Mouse (Mus musculus): ENCODE data around the gene Pabpc4.
A peak's percentile ranks its signal among the peaks of the same experiment; 100 is the strongest.
"Not testable (repeated sequence)": the region's sequence is repeated elsewhere in the genome, so short reads cannot be mapped to it uniquely, and the experiment has no call there.

The Pabpc4 gene

DNA sequence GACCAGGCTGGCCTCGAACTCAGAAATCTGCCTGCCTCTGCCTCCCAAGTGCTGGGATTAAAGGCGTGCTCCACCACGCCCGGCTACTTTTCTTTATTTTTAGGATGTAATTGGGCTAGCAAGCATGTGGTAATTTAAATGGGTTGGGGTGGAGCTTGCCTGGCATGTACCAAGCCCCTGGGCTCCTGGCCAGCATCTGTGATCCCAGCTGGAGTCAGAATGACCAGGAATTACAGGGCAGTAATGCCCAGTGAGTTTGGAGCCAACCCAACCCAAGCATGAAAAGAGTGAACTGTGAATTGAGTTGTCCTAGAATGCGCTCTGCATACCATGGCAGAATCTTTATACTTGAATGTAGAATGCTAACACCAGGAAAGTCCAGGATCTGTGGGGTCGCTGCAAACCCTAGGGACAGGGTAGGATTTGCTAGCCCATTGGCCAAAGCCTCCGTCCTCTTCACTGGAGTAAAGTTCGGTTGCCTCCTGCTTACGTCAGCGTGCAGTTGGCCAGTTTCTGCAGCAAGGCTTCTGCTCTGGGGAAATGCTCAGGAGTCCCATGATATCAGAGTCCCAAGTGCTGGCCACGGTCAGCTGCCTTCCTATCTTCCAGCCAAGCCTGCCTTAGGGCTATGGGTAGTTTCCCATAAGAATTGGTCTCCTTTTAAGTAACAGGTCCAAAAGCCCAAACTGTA, 37.0 kb downstream of the Pabpc4 start:
- DNase-seq, result no peak

DNA sequence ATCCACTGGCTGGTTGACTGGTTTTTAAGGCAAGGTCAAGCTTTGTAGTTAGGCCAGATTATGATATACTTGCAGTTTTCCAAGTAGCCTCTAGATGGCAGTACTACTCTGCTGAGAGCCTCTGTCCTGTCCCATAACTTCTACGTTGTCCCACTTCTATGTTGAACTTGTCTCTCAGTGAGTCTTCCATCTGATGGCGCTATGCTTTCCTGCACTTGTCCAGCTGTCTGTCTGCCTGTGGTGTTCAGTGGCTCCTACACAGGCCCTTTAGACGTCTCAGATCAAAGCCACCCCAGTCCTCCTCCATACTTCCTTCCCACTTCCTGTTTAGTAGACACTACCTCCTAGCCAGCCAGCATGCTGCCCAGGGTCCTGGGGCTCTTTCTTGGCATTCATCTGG, 43.6 kb downstream of the Pabpc4 start:
- DNase-seq, result no peak

DNA sequence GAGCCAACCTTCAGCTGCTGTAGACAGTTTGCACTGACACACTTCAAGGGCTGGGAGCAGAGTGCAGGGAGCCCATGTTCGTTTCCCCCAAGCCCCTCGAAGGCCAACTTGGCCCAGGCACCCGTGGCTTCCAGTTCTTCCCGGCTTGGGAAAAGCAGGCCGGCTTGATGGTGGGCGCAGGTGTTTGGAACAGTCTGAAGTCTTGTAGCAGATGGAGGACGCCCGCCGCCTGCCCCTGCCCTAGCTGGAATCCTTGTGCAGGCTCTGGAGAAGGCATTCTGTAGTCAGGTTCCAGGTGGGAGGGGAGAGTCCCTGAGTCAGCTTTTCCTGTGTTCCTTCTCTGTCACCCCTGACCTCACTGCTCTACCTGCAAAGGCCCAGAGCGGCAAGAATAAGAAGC, 44.8 kb downstream of the Pabpc4 start:
- DNase-seq, result no peak

DNA sequence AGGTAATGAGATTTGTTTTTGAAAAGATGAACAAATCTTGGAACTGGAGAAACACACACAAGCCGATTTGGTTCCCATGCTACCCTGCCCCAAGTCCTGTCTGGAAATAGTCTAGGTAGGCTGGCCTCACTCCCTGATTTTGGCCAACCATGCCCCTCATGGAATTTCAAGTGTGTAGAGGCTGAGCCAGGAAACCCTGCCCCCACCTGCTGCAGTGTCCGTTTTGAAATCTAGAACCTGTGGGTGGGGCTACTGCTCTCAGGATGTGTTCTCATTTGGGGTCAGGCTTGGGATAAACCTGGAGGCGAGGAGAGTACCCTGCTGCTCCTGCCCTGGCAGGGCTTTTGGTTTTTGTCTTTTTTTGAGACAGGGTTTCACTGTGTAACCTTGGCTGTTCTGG, 46.1 kb downstream of the Pabpc4 start:
- no peak for DNase-seq

DNA sequence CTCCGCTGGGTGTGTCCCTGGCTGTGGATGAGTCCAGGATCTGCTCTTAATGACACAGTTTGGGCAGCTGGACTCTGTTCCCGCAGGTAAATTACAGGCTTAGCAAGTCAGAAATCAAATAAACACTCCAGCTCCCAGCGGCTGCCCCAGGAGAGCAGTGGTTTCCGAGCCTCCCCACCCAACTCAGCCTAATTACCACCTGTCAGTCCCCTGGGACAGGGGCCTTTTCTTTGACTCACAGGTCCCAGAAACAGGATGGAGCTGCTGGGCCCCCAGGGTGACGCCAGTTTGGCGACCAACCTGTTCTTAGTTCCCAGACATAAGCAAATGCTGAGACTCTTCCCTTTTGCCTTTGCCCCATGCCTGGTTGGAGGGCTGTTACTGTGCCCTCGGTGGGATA, 49.7 kb downstream of the Pabpc4 start:
- no peak for DNase-seq

DNA sequence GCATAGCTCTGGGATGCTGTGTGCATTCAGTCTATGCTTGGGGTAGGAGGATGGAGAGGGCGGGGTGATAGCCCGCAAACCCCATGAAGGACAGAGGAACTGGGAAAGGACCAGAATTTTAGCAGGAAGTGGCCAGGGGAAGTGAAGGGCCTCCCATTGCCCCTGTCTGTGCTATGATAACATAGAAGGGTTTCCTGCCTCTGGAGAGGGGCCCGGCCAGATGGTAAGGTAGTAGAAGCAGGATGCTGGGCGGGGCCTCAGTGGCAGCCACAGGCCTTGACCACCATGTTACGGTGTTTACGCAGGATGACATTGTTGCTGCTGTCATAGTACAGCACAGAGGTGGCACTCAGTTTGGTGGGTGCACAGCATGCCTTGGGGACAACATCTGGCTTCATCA, 50.9 kb downstream of the Pabpc4 start:
- no peak for DNase-seq

DNA sequence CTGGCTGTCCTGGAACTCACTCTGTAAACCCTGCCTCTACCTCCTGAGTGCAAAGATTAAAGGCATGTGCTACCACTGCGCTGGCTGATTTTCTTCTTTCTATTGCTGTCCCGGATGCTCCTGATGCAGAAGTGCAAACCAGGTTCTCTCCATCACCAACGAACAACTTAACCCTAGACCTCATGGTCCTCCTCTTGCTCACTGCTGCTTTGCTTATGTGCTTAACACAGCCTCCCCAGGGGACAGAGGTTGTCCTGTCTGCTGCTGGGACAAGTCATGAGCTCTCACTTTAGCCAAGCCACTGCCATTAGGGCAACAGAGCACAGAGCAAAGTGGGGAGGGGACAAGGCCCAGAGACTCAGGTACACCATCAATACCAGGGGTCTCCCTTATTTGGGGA, 52.3 kb downstream of the Pabpc4 start:
- DNase-seq, result no peak

DNA sequence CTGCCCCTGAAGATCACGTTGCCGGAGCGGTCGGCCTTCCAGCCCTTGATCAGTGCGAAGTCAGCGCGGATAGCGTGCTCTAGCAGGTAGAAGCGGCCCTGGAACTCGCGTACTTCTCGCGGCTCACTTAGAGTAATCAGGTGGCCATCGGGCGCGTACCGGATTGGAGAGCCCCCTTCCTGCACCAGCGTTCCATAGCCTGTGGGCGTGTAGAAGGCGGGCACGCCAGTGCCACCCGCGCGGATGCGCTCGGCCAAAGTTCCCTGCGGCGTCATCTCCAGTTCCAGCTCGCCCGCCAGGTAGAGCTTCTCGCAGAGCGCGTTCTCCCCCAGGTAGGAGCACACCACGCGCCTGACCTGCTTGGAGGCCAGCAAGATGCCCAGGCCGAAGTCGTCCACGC, 60.8 kb downstream of the Pabpc4 start:
- DNase-seq, result not testable (repeated sequence)

DNA sequence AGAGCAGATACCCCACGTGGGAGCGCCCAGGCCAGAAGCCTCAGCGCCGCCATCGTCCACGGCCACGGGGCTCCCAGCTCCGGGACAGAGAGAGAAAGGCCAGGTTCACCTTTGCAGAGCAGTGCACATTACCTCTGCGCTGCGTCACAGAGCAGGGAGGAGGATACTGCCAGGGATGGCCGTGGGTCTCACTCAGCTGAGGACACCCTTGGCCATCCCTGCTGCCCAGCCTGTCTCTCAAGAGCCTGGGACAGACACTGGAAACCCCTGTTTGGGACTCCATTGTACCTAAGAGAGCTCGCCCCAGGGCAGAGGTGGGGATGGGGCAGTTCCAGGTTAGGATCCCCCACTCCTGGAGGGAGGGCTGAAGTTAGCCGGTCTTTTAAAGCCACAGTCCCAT, 61.4 kb downstream of the Pabpc4 start, which contains the start of gene Oxct2a:
Oxct2a (minus strand) TSS at position 101 of the 400 bp plus-strand sequence.
- DNase-seq, result no peak

DNA sequence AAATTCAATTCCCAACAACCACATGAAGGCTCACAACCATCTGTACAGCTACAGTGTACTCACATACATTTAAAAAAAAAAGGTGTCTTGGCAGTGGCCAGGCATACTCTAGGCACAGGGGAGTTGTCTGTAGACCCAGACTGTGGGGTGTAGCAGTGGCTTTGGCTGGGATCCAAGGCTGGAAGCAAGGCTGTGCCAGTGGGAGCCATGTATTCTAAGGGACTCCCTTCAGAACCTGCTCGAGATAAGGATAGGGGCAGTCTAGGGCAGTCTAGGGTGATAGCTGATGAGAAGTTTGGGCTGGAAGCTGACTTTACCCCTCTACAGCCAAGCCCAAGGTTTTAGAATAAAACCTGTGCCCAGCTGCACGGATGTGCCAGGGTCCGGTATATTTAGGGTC, 63.9 kb downstream of the Pabpc4 start:
- DNase-seq, result no peak

DNA sequence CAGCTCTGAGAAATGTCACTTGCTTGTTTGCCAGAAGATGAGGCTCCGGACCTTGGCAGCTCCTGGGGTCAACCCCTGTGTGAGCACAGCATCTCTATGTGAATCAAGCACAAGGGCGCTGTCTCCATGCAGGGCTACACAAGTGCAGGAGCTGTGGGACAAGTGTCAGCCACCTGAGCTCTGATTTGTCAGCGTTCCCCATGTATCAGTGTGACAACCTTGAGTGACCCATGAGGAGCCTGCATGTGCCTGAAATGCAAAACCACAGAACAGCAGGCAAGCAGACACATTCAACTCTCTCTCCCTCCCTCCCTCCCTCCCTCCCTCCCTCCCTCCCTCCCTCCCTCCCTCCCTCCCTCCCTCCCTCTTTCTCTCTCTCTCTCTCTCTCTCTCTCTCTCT, 65.5 kb downstream of the Pabpc4 start:
- DNase-seq, result no peak

DNA sequence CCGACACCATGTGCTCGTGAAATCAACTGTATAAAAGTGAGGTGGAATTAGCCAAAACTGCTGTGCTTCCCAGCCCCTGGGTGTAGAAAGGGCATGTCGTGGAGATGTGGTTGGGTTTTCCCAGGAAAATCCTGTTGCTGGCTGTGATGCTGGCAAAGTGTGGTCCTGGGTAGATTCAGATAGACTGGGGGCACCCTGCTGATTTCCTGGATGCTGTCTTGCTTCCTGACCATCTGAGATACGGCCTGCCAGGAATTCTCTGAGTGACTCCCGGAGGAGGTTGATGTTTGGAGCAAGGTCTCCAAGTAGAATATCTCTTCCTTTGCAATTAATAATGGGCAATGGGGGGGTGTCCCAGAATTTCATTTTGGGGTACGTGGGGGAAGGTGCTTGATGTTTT, 66.8 kb downstream of the Pabpc4 start:
- no peak for DNase-seq

DNA sequence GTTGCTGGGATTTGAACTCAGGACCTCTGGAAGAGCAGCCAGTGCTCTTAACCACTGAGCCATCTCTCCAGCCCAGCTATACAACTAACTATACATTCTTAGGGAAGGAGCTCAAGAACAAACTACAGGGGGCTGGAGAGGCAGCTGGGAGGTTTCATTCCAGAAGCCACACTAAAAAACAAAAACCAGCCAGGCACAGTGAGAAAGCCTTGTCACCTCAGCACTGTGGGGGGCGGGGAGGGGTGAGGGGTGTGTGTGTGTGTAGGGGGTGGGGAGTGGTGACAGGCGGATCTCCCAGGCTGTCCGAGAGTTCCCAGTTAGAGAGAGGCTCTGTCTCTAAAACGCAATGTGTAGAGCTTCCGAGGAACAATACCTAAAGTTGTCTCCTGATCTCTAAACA, 69.2 kb downstream of the Pabpc4 start:
- no peak for DNase-seq

DNA sequence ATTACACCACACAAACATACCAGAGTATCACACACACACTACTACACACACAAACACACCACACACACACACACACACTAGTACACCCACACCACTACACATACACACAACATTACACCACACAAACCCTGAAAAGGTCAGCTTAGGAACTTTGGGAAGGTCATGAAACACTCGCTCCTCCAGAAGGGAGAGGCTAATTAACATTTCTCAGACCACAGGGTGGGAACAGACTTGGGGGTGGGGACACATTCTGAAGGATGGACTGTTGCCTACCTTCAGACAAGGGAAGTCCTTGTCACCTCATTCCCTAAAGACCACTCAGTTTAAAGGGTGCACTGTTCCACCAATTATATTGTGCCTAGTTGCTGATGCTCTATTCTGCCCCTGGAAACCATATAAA, 69.8 kb downstream of the Pabpc4 start:
- not testable (repeated sequence) for DNase-seq

DNA sequence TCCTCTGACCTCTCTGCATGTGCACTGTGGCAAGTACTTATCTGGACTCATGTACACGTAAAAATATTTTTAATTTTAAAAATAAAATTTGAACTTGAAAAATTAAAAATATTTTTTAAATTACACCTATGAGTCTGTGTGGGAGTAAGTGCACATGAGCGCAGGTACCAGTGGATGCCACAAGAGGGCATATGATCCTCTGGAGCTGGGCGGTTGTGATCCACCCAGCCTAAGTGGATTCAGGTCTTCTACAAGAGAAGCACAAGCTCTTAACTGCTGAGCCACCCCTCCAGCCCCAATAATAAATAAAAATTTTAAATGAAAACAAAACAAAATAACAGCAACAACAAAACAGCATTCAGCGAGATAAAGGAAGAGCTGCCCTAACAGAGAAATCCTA, 71.0 kb downstream of the Pabpc4 start:
- no peak for DNase-seq

DNA sequence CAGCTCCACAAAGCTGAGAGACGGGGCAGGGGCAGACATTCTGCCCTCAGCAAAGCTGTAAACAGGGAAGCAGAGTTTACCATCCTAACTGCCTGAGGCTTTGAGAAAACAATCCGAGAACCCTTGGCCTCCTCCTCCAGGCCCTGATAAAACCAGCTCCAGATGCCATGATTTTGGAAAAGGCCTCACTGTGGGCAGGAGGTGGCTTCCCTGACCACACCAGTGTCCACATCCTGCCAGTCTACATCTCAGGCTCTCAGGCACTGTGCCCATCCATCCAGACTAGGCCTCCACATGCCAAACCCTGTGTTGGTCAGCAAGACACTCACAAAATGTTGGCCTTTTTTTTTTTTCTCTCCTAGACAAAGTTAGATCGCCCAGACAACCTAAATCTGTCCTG, 72.0 kb downstream of the Pabpc4 start:
- no peak for DNase-seq

DNA sequence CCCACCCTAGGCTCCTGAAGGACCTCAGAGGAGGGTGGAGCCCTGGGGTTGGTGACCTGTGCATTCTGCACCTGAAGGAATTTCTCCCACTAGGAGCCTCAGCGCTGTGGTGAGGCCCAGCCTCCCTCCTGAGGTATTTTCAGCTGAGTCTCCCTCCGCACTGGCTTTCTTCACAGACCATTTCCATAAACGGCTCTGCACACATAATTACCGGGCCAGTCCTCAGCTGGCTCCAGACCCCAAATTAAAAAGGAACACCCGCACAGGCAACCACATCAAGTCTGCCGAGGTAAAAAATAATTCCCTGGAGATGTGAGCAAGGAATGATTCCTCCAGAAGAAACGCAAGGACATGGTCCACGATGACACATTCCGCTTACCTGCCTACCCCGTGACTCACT, 73.1 kb downstream of the Pabpc4 start:
- not testable (repeated sequence) for DNase-seq

DNA sequence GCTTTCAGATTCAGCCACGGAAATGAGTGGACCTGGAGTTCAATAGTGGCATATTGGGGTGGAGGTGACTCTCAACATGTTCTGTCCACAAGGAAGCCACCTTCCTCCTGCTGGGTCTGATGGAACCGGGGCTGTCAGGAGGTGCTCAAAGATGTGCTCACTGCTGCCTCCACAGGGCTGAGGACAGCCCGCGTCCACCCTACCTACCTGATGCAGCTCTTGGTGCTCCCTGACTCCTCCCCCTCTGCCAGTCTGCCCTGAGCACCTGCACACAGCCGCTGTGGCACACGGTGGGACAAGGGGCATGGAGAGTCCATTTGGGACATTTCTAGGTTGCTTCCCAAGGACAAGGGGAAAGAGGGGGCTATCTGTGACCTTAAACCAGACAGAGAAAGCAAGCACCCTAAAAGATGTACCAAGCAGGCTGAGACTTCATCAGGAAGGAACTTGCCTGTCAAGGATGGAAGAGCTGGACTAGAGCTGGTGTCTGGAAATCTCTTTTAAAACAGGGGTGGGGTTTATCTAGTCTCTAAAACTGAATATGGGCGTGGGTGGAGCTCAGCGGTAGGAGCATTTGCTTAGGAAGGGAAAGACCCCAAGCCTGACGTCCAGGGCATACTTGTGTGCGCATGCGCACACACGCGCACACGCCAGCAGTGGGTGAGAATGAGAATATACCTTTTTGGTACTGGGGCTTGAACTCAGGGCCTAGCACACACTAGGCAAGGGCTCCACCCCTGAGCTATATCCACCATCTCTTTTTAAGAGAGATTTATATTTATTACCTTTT, 73.8 kb downstream of the Pabpc4 start:
- no peak for DNase-seq

DNA sequence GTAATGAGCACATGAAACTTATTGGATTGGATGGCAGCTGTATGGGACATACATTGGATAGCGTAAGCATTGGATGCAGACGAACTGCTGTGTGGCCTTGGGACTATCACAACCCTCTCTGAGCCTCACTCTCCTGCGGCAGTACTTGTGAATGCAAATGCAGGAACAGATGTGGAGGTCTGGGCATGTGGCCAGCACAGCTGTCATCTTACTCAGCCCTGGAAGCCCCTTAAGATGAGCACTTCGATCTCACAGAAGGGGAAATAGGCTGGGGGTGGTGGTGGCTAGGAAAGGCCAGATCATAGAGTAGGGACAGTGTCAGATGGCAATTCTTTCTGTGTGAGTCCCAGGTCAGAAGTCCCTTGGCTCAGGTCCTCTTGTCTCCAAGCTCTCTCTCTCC, 75.5 kb downstream of the Pabpc4 start:
- no peak for DNase-seq

DNA sequence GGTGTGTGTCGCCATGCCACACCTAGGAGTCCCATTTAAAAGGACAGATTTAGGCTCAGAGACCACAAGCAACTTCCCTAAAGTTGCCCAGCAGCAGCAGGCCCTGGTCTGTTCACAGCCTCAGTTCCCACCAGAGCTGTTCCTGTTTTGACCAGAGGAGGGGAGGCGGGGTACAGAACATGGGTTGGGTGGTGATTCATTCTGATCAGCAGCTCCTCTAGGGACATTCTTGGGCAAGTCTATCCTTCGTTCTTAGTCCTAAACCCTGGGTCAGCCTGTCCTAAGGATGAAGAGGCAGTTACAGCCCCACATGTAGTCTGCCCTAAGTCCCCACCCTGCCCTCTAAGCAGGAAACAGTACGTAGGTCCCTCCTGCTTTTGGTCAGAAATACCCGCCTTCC, 78.1 kb downstream of the Pabpc4 start:
- no peak for DNase-seq

DNA sequence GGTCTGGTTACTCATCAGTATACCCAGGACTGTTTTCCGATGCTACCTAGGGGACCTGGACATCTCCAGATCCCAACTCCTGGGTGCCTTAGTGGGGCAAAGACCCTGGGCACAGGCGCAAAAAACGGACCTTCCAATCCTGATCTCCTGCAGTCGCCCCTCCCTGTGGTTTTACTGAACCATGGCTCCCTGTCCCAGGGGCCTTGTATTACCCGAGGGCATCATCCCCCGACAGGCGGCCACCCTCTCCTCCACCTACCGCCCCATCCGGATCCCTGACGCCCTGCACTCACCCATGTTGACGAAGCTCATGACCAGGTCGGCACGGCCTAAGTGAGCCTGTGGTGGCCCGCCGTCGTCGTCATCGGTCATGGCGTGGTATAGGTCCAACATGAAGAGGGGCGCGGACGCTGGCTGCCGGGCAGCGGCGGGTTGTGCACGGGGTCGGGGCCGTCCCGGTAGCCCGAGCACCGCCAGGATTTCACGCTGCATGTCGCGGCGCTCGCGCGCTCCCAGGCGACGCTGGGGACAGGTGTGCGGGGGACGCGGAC, 80.0 kb downstream of the Pabpc4 start:
- no peak for DNase-seq

DNA sequence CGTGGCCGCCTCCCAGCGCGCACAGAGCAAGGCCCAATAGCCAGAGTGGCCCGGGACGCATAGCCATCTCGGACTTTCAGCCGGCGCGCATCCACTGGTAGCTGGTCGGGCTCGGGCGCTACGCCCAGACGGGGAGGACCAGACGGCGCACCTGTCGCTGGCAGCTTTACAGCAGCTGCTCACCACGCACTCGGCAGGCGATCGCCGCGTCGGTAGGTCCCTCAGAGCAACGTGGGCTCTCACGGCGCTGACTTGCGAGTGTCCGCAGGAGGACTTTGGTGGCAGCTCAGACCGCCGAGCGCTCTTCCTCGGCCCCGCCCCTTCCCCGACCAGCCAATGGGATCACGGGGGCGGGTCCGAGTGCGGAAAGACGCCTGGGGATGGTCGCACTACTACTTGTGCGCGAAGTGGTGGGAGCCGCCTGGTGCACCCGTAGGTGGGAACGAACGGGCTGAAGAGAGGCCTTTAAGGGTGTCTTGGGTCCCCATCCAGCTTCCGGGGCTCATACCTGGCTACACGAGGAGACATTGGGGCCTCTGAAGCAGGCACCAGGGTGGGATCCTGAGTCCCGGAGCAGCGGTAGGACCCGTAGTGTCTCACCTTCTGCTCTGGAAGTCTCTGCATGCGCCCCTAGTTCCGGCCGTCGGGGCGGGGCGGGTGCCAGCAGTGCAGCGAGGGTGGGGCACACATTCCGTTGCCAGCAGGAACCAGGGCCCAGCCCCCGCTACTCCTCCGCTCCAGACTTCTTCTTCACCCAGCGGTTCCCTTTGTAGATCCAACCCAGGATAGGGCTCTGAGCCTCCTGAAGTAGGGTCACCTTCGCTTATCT, 80.7 kb downstream of the Pabpc4 start, which contains the start of gene Bmp8a:
Bmp8a (minus strand) TSS at position 611 of the 829 bp plus-strand sequence.
- peak; percentile 22 to 28 for DNase-seq

DNA sequence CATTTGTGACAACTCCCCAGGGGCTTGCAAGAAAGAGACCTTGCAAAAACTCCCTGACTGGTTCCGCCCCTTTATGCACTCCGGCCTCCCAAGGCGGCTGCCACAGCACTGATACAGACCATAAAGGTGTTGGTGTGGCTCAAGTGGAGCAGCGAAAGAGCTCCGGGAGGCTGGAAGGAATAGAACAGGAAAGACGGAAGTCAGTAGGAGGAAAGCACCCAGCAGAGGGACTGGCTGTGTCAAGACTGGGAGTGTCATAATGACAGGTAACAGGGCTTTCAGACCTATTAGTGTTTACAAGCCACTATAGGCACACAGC, 81.3 kb downstream of the Pabpc4 start:
- DNase-seq, result no peak
